Mouse (Mus musculus): Measurements from ENCODE around the gene Tspan15.

GRCm38 (mm10) chr10:62247815-62248214 is 16.8 kb upstream of the Tspan15 start:
- TF ChIP-seq CTCF (IDR thresholded peaks at IDR 0.05; ENCODE audit: low read depth, low read length): no peak
- no peak for TF ChIP-seq POLR2A (IDR thresholded peaks at IDR 0.05; ENCODE audit: borderline replicate concordance, low read depth, low read length)

All from bone marrow macrophage, adult 2 months (primary cell).